Mouse (Mus musculus): ENCODE measurements around the gene Vmn1r87.

The Vmn1r87 gene

DNA sequence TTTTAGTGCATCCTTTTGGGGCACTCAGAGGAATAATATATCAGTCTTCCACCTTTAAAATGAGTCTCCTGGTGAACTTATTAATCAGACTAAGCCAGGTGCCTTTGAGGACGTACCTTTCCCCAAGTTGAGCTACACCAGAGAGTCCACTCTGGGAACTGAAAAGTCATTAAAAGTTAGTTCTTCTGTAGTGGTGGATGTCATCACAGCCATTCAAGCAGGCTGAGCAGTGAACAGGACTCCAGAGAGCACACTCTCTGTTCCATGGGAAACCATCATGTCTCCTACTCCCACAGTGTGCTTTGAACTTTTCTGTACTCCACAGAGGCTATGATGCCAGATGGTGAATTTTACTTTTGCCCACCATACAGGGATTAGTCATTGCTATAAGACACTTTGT, at the start of gene Vmn1r87:
Vmn1r87 (minus strand) TSS at position 101 of the 400 bp plus-strand sequence.
- no peak for DNase-seq (ENCODE audit: low spot score)

DNA sequence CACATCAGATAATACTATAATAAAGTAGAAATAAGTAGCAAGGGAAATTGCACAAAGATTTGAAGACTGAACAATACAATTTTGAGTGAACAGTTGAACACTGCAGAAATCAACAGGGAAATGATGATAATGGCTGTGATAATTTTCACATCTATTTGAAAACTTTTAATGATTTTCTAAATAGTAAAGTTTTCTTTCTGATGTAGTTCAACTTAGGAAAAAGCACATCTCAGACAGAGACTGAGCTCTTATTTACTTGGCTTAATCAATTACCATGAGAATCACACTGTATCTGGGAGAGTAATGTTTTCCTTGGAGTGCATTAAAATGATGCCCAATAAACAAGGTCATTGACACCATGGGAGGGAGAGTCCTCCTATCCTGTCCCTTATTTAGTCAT, 19.3 kb upstream of the Vmn1r87 start, which contains the start of gene Vmn1r88:
Vmn1r88 (plus strand) TSS at position 301 of the 400 bp plus-strand sequence.
- no peak for DNase-seq (ENCODE audit: low spot score)

DNA sequence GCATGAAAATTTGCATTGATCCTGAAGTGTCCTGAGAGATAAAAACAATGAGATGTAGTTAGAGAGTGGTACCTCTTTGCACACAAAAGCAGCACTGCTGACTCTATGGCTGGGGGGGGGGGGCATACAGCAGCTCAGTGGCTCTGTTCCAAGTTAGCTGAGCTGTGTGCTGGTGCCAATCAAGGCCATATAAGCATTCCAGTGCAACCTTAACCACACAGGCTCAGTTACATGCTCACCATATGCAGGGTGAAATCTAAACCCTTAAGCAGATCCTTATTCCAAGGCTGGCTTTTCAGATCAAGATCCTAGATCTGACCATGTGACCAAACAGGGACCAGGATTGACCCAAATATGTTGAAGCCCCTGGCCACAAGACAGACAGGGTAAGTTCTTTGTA, 2.6 kb downstream of the Vmn1r87 start:
- DNase-seq (ENCODE audit: low spot score), result no peak

GRCm38 (mm10) chr7:13131856-13132255, 8.1 kb downstream of the Vmn1r87 start:
- DNase-seq (ENCODE audit: low spot score), result no peak

DNA sequence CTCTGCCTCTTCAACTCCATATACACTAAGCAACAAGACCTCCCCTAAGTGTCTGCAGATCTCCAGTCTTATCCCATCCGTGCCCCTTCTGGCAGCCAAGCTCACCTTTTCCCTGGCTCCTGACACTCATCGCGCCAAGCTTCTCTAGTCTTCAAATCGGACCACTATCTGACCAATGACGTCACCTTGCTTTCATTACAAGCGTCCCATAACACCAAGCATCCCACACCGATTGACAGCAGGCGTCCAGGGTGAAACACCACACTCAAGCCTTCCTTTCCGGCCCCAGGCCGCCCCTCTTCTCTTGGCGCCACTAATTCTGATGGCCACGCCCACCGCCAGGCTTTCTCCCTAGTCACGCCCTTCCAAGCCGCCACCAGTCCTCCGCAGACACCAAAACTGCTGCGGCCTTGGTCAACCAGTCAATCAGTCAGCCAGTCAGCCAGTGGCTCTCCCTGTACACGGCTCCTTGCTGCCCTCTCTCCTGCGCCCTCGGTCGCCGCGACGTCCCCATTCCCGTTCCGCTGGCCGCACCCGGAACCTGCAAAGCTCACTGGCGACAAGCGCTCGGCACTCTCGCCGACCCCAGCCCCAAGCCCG, 16.3 kb downstream of the Vmn1r87 start:
- DNase-seq (ENCODE audit: low spot score), result peak; percentile 6

DNA sequence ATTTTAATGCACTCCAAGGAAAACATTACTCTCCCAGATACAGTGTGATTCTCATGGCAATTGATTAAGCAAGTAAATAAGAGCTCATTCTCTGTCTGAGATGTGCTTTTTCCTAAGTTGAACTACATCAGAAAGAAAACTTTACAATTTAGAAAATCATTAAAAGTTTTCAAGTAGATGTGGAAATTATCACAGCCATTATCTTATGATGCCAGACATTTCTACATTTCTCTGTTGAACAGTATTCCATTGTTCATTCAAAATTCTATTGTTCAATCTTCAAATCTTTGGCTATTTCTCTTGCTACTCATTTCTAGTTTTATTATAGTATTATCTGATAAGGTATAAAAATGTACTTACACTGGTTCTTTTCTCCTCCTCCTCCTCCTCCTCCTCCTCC, 20.1 kb downstream of the Vmn1r87 start, which contains the start of gene Vmn1r86:
Vmn1r86 (minus strand) TSS at position 101 of the 400 bp plus-strand sequence.
- DNase-seq (ENCODE audit: low spot score), result no peak

DNA sequence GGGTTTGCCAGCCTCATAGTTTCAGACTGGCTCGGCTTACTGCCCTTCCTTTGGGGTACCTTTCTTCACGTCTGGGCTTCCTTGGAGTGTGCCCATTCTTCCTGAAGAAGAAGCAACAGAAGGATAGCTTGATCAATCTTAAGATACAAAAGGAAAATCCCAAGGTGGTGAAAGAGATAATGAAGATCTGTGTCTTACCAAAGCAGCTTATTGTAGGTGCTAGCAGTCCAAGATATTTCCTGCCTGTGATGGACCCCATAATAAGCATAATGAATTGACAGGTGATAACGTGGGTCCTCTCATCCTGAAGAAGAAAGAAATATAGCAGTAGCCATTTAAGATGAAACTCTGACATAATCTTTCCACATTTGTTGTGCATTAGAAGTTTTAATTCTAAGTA, 44.9 kb downstream of the Vmn1r87 start, which contains the start of gene Vmn1r85:
Vmn1r85 (minus strand) TSS at position 101 of the 400 bp plus-strand sequence.
- DNase-seq (ENCODE audit: low spot score), result no peak
